Mouse (Mus musculus): Measurements from ENCODE around the gene Sulf2. TPM values are rescaled to one million over a fixed set of nuclear protein-coding genes. Genes with fewer than 3 reads are reported as not detected.
A peak's percentile ranks its signal among the peaks of the same experiment; 100 is the strongest.

Sulf2 gene
- polyA plus RNA-seq, 1 experiment from 2014 or later: 186 TPM

- WGBS: under 1% methylated on average over 80 of the region's 95 CpGs
- peaks cover 56% of the 10 kb centered on the region for H3K4me1 ChIP-seq
- peak; percentile 65 for ATAC-seq (ENCODE audit: low FRiP score)
Measured at GRCm38 (mm10) chr2:166154749-166155453, 562 bp downstream of the Sulf2 start.

GRCm38 (mm10) chr2:166153891-166154711 is 1.4 kb downstream of the Sulf2 start:
- H3K36me3 ChIP-seq: 0 out of 2 replicates have a peak, but pooled peaks cover 3% of the 10 kb centered on the region

More at GRCm38 (mm10) chr2:166154749-166155453, 562 bp downstream of the Sulf2 start:
- H3K4me3 ChIP-seq: peak overlapping the region; percentile 83
- H3K27me3 ChIP-seq: peaks cover 30% of the 10 kb centered on the region
- H3K4me2 ChIP-seq (replicated peaks): peak overlapping the region; percentile 96
- H3K9me3 ChIP-seq (replicated peaks): no peaks in the 10 kb centered on the region
- H3K9ac ChIP-seq: peak overlapping the region; percentile 96
- H3K36me3 ChIP-seq: 0 out of 2 replicates have a peak, but pooled peaks cover 3% of the 10 kb centered on the region
- H3K27ac ChIP-seq: peak overlapping the region; percentile 94

DNA sequence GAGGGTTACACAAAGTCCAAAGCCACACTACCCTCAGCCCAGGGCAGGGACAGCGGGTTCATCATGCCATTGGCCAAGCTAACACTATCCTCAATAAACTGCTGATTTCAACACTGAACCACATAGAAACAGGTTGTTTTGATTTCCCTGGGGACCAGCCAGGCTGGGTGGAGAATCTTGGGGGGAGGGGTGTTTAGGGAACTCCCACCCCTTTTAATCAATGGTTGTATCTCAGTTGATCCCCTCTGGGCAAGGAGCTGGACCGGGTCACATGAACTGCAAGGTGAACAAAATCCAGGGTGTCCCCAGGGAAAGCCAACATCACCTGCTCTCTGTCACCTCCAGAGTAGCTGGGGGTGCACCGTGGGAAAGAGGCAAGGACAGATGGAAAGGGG is 2.1 kb downstream of the Sulf2 start:
- WGBS: 32% methylated on average over 3 of the region's 3 CpGs
- H3K4me2 ChIP-seq (replicated peaks): peak overlapping the region; percentile 96
- no peak for ATAC-seq (ENCODE audit: low FRiP score)
- no peaks in the 10 kb centered on the region for H3K9me3 ChIP-seq (replicated peaks)
- H3K9ac ChIP-seq: peak overlapping the region; percentile 96
- H3K4me3 ChIP-seq: peak overlapping the region; percentile 83
- peaks cover 30% of the 10 kb centered on the region for H3K27me3 ChIP-seq
- H3K4me1 ChIP-seq: peaks cover 66% of the 10 kb centered on the region
- no peak overlapping the region for H3K27ac ChIP-seq
- H3K36me3 ChIP-seq: 0 out of 2 replicates have a peak, but pooled peaks cover 3% of the 10 kb centered on the region

More at GRCm38 (mm10) chr2:166153891-166154711, 1.4 kb downstream of the Sulf2 start:
- no peaks in the 10 kb centered on the region for H3K9me3 ChIP-seq (replicated peaks)
- peak overlapping the region; percentile 96 for H3K9ac ChIP-seq
- H3K4me3 ChIP-seq: peak overlapping the region; percentile 83
- ATAC-seq (ENCODE audit: low FRiP score): peak; percentile 39; the same call in 1 of the 2 replicates
- H3K27ac ChIP-seq: peak overlapping the region; percentile 94
- H3K4me2 ChIP-seq (replicated peaks): peak overlapping the region; percentile 96
- under 1% methylated on average over 49 of the region's 51 CpGs for WGBS
- H3K4me1 ChIP-seq: peaks cover 61% of the 10 kb centered on the region
- peaks cover 30% of the 10 kb centered on the region for H3K27me3 ChIP-seq

GRCm38 (mm10) chr2:166152734-166153398 is 2.6 kb downstream of the Sulf2 start:
- Histone ChIP-seq H3K27ac (peak overlapping the region; percentile 60; the same call in 1 of the 2 replicates), H3K9ac (no peak overlapping the region; the same call in 1 of the 2 replicates), H3K9me3 (replicated peaks) (no peaks in the 10 kb centered on the region), H3K4me3 (peak overlapping the region; percentile 83), H3K4me1 (peaks cover 69% of the 10 kb centered on the region), H3K36me3 (0 out of 2 replicates have a peak, but pooled peaks cover 3% of the 10 kb centered on the region), H3K4me2 (replicated peaks) (peak overlapping the region; percentile 96), H3K27me3 (peaks cover 29% of the 10 kb centered on the region)
- ATAC-seq (ENCODE audit: low FRiP score): no peak
- 69% methylated on average over 11 of the region's 11 CpGs for WGBS

GRCm38 (mm10) chr2:166151510-166152473 is 3.7 kb downstream of the Sulf2 start:
- 0 out of 2 replicates have a peak, but pooled peaks cover 3% of the 10 kb centered on the region for H3K36me3 ChIP-seq
- peak overlapping the region; percentile 41; the same call in 1 of the 2 replicates for H3K9ac ChIP-seq
- H3K27me3 ChIP-seq: peaks cover 18% of the 10 kb centered on the region
- 54% methylated on average over 19 of the region's 19 CpGs for WGBS
- H3K27ac ChIP-seq: peak overlapping the region; percentile 50
- peak overlapping the region; percentile 96 for H3K4me2 ChIP-seq (replicated peaks)
- ATAC-seq (ENCODE audit: low FRiP score): no peak; the same call in 1 of the 2 replicates
- no peaks in the 10 kb centered on the region for H3K9me3 ChIP-seq (replicated peaks)
- H3K4me3 ChIP-seq: no peak overlapping the region
- peaks cover 72% of the 10 kb centered on the region for H3K4me1 ChIP-seq

- no peak overlapping the region for H3K4me2 ChIP-seq (replicated peaks)
- no peak overlapping the region for H3K9ac ChIP-seq
- H3K4me3 ChIP-seq: no peak overlapping the region
- H3K9me3 ChIP-seq (replicated peaks): no peaks in the 10 kb centered on the region
- H3K4me1 ChIP-seq: peaks cover 74% of the 10 kb centered on the region
- ATAC-seq (ENCODE audit: low FRiP score): no peak
- peaks cover 16% of the 10 kb centered on the region for H3K27me3 ChIP-seq
- WGBS: 91% methylated on average over 5 of the region's 5 CpGs
- H3K36me3 ChIP-seq: 0 out of 2 replicates have a peak, but pooled peaks cover 3% of the 10 kb centered on the region
- H3K27ac ChIP-seq: no peak overlapping the region
Measured at GRCm38 (mm10) chr2:166150584-166150983, 4.9 kb downstream of the Sulf2 start.

- ATAC-seq (ENCODE audit: low FRiP score): no peak
Measured at GRCm38 (mm10) chr2:166149482-166149881, 6.0 kb downstream of the Sulf2 start.

DNA sequence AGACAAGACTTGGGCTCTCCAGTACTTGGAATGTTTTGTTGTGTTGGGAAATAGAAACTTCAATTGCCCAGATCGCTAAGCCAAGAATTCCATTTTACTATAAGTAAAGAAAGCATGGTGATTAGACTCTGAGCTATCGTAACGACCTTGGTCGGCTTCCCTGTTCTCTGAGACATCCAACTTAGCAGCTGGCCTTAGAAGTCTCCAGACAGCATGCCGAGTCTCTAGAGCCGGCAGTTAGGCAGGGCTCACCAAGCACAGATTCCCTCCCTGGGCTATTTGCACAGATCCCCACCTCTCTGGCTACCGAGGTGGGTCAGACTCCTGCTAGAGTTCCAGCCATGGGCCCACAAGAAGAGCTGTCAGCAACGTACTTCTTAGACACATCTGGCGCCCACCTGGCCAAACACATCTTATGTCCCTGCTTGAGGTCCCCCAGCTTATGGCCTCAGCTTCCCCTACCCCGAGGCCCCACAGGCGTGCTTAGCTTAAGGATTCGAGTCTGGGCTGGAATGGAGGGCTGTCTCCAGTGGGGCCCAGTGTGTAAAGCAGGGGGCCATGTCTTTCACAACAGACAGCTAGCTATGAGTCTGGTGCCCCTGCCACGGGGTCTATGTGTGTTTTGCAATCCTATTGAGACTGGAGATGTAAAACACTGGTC is 6.7 kb downstream of the Sulf2 start:
- H3K27me3 ChIP-seq: peaks cover 19% of the 10 kb centered on the region
- WGBS: 49% methylated on average over 13 of the region's 13 CpGs

More at GRCm38 (mm10) chr2:166149482-166149881, 6.0 kb downstream of the Sulf2 start:
- Histone ChIP-seq H3K27me3 (peaks cover 16% of the 10 kb centered on the region), H3K9me3 (replicated peaks) (no peaks in the 10 kb centered on the region), H3K4me1 (peaks cover 79% of the 10 kb centered on the region), H3K4me3 (no peak overlapping the region), H3K4me2 (replicated peaks) (no peak overlapping the region), H3K9ac (no peak overlapping the region), H3K27ac (no peak overlapping the region), H3K36me3 (0 out of 2 replicates have a peak, but pooled peaks cover 3% of the 10 kb centered on the region)
- WGBS: 68% methylated on average over 8 of the region's 8 CpGs

GRCm38 (mm10) chr2:166147930-166148651 is 7.4 kb downstream of the Sulf2 start:
- WGBS: 75% methylated on average over 10 of the region's 10 CpGs
- H3K4me2 ChIP-seq (replicated peaks): no peak overlapping the region
- peaks cover 14% of the 10 kb centered on the region for H3K27me3 ChIP-seq
- no peak overlapping the region for H3K27ac ChIP-seq
- 0 out of 2 replicates have a peak, but pooled peaks cover 3% of the 10 kb centered on the region for H3K36me3 ChIP-seq
- no peak overlapping the region for H3K4me3 ChIP-seq
- H3K4me1 ChIP-seq: peaks cover 75% of the 10 kb centered on the region
- ATAC-seq (ENCODE audit: low FRiP score): no peak
- H3K9me3 ChIP-seq (replicated peaks): no peaks in the 10 kb centered on the region
- H3K9ac ChIP-seq: no peak overlapping the region

More for the DNA sequence above, 6.7 kb downstream of the Sulf2 start:
- H3K27ac ChIP-seq: no peak overlapping the region
- H3K4me1 ChIP-seq: peaks cover 79% of the 10 kb centered on the region
- no peak overlapping the region for H3K9ac ChIP-seq
- no peak overlapping the region for H3K4me3 ChIP-seq
- 0 out of 2 replicates have a peak, but pooled peaks cover 3% of the 10 kb centered on the region for H3K36me3 ChIP-seq
- no peak overlapping the region; the same call in 1 of the 2 replicates for H3K4me2 ChIP-seq (replicated peaks)
- ATAC-seq (ENCODE audit: low FRiP score): no peak
- H3K9me3 ChIP-seq (replicated peaks): no peaks in the 10 kb centered on the region

- no peak for ATAC-seq (ENCODE audit: low FRiP score)
- H3K27ac ChIP-seq: no peak overlapping the region
- no peak overlapping the region for H3K9ac ChIP-seq
- 84% methylated on average over 7 of the region's 7 CpGs for WGBS
- no peaks in the 10 kb centered on the region for H3K9me3 ChIP-seq (replicated peaks)
- no peak overlapping the region for H3K4me3 ChIP-seq
- H3K27me3 ChIP-seq: peaks cover 8% of the 10 kb centered on the region; the same call in 1 of the 2 replicates
- 0 out of 2 replicates have a peak, but pooled peaks cover 3% of the 10 kb centered on the region for H3K36me3 ChIP-seq
- no peak overlapping the region for H3K4me2 ChIP-seq (replicated peaks)
- peaks cover 75% of the 10 kb centered on the region for H3K4me1 ChIP-seq
Measured at GRCm38 (mm10) chr2:166146446-166146845, 9.0 kb downstream of the Sulf2 start.

Data from hindbrain, embryonic 12.5 days (tissue).